Mouse (Mus musculus): Measurements from ENCODE around the gene Etfbkmt. TPM values are rescaled to one million over a fixed set of nuclear protein-coding genes. Genes with fewer than 3 reads are reported as not detected.
"Not testable (repeated sequence)": the region's sequence is repeated elsewhere in the genome, so short reads cannot be mapped to it uniquely, and the experiment has no call there.

The Etfbkmt gene
- total RNA-seq, 1 experiment from 2014 or later = 24.3 TPM

GRCm38 (mm10) chr6:149187371-149187770, 47.7 kb downstream of the Etfbkmt start:
- no peak for DNase-seq

- DNase-seq = peak; percentile 91
Measured at GRCm38 (mm10) chr6:149188041-149188924, 48.6 kb downstream of the Etfbkmt start, which contains the start of gene Amn1. TSS of gene Amn1 (minus strand) at chr6:149188712.

GRCm38 (mm10) chr6:149188925-149189257, 49.2 kb downstream of the Etfbkmt start:
- DNase-seq = no peak

GRCm38 (mm10) chr6:149189340-149189922, 49.8 kb downstream of the Etfbkmt start:
- peak; percentile 22 for DNase-seq

- not testable (repeated sequence) for DNase-seq
Measured at GRCm38 (mm10) chr6:149191951-149192350, 52.3 kb downstream of the Etfbkmt start.

GRCm38 (mm10) chr6:149193276-149193905, 53.7 kb downstream of the Etfbkmt start:
- DNase-seq = peak; percentile 2

- DNase-seq = no peak
Measured at GRCm38 (mm10) chr6:149197116-149197515, 57.5 kb downstream of the Etfbkmt start.

- no peak for DNase-seq
Measured at GRCm38 (mm10) chr6:149198572-149198971, 58.9 kb downstream of the Etfbkmt start.

Other genes starting within 250 kb of the Etfbkmt start
- 20.6 and 23.6 TPM in 2 replicates for gene Caprin2, start 243.6 kb upstream of the Etfbkmt start, total RNA-seq (2021)
- 37.2 and 41.3 TPM in 2 replicates for gene Sinhcaf, start 193.4 kb upstream of the Etfbkmt start, total RNA-seq (2021)
- 14.0 and 15.7 TPM in 2 replicates for gene Dennd5b, start 38.2 kb upstream of the Etfbkmt start, total RNA-seq (2021)
- gene Gm10203, start 9.7 kb upstream of the Etfbkmt start, total RNA-seq (2021) = not detected in 2 replicates
- 28.5 and 31.1 TPM in 2 replicates for gene Amn1, start 48.9 kb downstream of the Etfbkmt start, total RNA-seq (2021)
- gene Resf1, start 169.6 kb downstream of the Etfbkmt start, total RNA-seq (2021) = 34.2 and 36.9 TPM in 2 replicates

Measured in adrenal gland, postnatal 25 days (tissue).